Mouse (Mus musculus): ENCODE measurements around the gene Ulk4.

The Ulk4 gene

DNA sequence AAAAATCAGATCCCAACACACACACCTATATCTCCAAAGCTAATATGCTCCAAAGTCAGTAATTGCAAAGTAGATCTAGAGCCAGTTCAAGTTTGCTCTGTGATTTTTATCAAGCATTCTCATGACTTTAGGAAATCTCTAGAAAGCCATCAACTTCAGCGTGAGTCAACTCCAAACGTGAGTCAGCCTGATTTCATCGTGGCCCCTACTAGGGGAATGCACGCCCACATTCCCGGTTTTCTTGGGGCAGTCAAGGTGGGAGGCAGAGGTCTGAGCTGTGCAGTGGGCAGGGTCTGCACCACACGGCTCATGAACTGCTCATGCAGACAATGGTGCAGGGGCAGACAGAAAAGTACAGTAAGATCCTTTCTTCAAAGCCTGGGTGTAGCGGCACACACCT lies 271.0 kb downstream of the Ulk4 start:
- no peak for DNase-seq

DNA sequence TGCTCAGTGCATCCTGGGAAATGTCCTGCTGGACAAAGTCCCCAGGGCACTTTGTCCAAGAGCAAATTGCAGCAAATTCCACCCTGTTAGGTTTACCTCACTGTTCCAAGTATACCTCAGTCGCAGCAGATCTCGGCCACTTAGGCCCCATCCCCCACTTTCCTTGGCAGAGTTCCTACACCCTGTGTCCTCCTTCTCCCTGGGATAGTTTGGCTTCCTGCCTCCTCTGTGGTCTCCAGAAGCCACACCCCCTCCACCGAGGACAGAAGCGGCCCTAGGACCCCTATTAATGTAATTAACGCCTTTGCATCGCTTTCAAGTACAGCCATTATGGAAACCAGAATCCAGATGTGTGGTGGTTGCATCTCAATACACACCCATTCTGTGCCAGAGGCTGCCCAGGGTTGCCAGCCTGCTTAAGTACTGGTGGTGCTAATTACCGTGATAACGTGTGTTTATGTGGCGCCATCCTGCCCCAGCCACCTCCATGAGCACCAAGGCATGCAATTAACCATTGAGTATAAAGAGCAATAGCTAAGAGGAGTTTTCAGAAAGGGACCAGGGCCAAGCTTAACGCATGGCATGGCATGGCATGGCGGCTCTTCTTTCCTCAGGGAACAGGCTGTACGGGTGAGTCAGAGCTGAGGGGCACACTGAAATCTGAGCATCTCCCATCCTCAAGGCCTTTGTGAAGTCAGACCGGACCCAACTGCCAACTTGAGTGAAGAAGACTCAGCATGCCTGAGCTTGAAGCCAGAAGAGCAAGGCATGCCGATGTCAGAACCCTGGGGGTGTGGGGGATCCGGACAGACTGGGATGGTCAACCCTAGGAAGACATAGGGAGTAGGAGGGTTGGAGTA lies 275.1 kb downstream of the Ulk4 start:
- DNase-seq: no peak

DNA sequence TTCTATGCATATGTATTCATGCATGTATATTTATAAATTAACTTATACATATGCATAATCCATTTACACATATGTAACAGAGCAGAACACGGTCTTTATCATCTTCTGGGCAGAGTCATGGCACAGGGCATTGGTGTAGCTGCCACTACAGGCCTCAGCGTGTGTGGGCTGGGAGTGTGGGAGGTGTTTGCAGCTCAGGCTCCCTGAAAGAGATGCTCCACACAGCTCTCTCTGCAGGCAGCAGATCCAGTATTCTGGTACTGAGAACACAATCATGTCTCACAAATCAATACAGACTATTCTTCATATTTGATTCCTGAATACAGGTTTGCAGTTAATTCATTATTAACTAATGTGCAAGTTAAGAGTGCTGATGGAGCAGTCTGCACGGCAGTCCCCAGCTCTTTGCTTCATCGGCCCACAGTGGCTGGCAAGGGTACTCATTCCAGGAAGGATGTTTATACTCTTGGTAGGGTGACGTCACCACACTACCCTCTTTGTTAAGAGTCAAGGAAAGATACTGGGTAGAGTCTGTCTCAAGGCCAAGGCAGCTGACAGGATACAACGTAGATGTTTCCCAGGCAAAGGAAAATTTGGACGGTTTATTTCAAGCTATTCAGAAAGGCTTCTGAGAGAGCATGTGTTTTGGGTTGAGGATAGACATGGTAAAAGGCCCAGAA lies 276.2 kb downstream of the Ulk4 start:
- peak; percentile 68 for DNase-seq

DNA sequence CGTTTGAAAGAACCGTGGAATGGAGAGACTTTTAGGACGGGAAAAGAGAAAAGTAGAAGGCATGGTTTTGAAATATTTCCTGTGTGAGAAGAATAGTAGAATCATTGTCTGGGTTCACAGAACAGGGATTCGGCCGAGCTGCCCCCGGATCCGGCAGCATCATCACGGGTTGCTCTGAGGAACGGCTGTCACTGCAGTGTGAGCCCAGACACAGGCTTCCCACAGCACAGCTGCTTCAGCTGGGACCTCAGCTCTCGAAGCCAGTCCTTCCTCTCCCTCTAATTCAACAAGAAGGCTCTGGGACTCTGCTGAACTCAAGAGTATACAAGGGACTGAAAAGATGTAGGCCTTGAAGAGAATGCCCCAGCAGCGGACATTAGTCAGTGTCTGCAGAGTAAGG lies 278.3 kb downstream of the Ulk4 start:
- peak; percentile 20 for DNase-seq

DNA sequence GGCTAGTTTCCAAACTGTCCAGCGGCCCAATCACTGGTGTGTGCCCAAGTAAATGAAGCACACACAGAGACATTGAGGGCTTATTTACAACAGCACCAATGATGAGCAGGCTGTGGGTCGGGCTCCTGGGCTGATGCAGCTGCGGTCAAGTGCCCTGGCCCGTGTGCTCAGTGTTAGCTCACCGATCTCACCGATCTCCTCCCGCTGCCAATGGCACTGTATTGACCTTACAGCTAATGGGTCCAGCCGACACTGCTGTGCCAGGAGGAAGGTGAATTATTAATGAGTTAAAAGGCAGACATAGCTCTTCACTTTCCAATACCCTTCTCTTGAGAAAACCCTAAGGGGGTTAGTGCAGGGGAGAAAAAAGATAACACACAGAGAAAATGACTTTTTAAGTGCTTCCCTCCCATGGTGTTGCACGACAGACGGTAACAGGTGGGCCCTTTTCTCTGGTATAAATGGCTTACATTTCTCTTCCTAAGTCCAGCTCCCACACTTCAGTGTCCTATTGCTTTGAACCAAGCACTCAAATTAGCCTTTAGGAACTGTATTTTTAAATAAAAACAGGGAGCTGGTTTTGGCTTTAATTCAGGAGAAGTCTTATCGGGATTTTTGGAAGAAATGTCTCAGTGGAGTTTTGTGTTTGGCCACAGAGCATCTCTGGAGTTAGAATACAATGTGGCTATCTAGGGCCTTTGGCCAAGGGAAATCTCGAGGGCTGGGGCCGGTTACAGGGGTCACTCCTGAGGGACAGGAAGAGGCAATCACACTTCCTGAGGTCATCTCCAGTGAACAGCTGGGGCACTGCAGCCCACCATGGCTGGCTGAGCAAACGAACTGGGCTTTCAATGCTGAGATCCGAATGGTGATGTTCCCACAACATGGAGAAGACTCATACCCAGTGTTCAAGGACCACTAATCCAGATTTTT lies 282.5 kb downstream of the Ulk4 start:
- no peak for DNase-seq

DNA sequence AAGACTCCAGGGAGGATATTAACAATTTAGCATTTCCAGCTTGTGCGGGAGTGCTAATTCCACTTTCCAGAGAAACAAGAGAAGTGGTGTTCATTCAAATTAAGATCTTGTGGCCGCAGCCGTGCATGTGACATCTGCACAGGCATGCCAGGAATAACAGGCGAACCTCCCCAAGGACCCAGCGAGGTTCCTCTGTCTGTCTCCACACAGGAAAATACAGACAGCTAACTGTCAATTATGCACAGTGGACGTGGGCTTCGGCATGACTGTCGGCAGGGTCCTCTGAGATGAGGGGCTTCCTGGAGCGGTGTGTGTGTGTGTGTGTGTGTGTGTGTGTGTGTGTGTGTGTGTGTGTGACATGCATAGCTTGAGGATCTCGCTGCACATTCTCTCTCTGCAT lies 284.0 kb downstream of the Ulk4 start:
- DNase-seq: no peak

DNA sequence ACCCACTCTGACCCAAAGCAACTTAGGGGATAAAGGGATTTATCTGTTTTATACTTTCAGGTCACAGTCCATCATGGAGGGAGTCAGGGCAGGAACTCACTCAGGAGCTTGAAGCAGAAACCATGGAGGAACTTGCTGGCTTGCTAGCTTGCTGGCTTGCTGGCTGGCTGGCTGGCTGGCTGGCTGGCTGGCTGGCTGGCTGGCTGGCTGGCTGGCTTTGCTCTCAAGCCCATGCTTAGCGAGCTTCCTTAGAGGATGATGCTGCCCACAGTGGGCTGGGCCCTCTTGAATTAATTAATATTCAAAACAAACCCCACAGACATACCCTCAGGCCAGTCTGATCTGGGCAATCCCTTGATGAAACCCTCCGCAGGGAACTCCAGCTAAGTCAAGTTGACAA lies 285.2 kb downstream of the Ulk4 start:
- no peak for DNase-seq

DNA sequence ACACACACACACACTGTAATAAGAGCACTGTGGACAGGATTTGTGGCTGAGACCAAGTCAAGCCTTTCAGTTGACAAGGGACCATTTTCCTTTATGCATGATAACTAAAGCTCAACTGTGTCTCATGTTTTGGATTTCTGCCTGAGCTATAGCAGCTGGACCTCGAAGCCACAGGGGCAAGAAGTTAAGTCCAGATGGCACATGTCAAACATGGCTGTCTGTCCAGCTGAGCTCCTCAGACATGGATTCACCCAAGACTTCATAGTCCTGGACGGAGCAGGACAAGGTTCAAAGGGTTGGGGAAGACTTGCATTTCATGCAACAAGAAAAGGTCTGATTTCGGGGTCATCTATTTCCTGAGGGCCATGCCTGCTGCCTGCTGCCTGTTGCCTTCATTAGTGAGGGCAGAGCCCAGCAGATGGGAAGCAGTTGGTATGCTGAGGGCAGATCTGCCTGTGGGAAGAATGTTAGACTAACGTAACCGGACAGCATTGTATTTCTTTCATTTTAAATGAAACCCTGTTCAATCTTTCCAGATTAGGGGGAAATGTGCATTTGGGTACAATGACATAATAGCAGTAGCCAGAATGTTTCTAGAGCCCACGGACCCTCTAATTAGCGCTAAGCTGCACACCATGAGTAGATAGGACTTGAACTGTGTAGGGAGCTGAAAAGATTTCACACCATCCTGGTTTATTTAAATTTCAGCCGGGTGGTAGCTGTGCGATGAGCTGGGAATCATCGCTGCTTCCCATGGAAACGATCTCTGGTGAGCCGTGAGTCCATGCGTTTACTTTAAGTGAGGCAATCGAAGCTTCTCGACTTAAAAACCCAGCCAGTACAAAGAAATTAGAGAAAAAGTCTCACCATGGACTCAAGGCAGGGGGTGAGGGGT lies 286.9 kb downstream of the Ulk4 start:
- DNase-seq: no peak

DNA sequence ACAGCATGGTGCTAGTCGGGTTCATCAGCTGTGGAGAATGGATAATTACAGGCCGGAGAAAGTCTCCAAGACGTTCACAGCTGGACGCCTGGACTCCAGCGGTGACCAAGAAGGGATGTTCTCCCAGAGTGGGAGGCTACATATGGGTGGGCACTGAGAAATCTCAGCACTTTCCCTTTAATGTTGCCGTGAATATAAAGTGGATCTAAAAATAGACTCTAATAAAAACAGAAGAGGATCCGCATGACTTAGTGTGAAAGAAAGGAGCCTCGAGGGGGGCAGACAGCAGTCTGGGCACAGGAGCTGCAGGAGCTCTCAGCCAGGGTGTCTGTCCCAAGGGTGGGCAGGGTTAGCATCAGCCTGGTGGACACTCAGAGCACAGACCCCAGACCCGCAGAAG lies 288.9 kb downstream of the Ulk4 start:
- DNase-seq: no peak

DNA sequence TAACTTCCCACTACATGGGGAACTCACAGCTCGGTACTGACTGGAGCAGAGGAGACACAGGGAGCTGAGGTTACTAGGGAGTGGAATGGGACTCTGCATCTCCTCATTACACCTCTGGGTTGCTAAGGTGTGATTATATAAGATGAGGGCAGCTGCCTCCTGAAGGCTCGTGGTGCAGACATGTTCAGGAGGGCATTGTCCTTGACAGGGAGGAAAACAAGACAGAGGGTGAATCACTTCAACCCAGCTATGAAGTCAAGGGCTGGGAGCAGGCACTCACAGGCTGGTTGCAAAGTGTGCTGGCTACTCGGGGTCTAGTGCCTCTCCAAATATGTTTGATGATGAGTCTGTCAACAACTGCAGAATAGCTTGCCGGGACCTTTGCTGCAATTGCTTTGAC lies 290.0 kb downstream of the Ulk4 start:
- DNase-seq: no peak

DNA sequence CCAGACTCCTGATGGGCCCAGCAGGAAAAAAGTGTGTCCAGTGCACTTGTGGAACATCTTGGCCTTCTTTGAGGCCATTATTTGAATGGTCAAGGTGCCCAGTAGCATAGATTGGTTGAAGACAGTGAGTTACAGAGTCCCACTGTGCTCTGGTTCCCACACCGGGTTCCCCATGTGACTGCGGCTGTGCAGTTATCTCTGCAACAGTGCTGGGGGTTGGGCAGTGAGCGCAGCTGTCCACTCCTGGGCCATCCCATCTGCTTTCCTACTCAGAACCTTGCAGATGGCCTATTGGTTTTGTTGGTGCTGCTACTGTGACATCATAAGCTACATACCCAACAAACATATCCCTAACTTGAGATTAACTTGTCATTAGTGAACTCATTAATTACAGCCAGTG lies 290.7 kb downstream of the Ulk4 start:
- DNase-seq: no peak

DNA sequence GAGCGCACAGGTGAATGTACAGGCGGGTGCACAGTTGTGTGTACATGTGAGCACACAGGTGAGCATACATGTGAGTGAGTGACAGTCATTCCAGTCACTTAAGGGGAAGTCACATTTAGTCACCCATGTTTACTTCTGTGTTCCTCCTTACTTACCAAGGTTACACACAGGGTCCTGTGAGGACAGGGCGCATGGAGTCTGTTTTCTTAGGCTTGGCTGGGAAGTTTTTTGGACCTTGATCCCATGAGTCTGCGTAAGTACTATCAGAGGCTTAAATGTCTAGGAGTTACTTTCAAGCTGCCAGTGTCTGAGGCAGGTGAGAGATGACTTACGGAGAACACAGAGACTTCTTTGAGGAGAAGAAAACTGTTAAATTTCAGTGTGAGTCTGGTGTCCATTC lies 291.5 kb downstream of the Ulk4 start:
- DNase-seq: no peak

DNA sequence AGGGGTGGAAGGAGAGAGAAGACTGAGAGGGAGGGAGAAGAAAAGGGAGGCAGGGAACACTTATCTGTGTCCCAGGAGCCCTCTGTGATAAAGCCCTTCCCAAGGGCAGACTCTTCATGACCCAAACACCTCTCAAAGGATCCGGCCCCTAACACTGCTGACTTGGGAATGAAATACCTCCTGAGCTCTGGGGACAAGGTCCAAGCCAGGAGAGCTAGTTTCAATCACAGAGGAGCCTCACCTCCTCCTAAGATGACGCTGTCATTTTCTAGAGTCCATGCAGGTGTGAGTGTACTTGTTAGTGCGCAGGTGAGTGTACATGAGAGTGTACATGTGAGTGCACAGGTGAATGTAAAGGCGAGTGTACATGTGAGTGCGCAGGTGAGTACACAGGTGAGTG lies 292.0 kb downstream of the Ulk4 start:
- DNase-seq: no peak

DNA sequence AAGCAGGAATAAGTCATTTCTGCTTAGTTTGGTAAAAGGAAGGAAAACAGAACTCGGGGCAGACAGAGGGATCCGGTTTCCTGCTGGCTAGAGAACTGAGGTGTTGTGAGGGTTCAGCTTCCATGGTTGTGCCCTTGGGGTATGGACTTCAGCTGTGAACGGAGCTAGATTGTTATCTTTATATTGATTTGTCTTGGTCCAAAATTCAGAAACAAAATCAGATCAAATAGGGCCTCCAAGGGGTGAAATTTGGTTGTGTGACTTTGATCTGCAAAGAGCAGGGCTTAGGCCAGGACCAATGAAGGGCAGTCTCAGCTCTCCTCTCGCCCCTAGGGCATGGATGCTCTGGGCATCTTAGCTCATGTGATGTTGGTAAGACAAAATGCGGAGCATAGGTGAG lies 292.5 kb downstream of the Ulk4 start:
- DNase-seq: no peak

DNA sequence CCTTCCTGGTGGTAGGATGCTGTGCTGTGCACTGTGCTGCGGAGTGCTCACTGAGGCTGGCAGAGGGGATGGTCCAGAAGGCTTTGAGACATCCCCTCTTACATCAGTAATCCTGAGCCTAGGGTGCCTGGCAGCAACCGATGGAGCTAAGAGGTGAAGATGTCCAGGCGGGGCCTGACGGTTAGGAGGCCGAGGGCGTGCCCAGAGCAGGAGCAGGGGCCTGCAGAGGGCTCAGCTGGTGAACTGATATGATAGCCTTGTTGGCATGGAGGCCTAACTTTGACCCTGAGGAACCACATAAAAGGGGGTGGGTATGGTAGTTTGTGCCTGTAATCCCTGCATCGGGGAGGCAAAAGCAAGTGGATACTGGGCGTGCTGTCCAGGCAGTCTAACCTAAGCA lies 293.1 kb downstream of the Ulk4 start:
- no peak for DNase-seq

DNA sequence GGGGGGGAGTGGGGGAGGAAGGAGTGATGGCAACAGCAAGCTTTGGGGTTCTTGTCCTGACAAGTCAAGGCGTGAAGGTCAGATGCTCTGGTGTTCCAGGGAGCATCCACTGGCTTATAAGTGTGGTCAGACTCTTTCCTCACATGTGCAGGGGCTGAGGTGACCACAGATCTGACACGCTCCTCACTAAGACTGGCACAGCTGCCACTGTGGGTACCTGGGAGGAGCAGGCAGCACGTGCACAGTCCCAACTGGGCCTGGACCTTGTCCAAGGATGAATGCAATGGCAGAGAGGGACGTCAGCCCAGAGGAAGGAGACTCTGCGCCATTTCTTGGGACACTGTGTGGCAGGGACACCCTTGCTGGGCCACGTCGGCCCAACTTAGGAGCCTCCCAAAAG lies 295.2 kb downstream of the Ulk4 start:
- no peak for DNase-seq

DNA sequence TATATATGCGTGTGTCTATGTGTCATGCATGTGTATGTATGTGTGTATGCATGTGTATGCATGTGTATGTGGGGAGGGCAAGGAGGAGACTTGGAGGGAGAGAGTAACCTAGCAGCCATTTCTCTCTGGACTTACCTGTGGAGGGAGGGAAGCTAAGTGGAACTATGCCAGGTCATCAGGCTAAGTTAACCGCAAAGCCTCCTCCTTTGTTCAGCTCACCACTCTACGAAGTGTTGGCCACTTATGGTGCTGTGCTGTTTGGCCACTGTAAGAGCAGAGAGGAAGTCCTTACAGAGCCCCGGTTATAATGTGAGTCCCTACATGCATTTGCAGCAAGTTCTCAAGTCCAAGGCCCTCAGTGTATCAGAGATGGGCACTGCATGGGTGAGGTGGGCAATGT lies 300.1 kb downstream of the Ulk4 start:
- DNase-seq: no peak

DNA sequence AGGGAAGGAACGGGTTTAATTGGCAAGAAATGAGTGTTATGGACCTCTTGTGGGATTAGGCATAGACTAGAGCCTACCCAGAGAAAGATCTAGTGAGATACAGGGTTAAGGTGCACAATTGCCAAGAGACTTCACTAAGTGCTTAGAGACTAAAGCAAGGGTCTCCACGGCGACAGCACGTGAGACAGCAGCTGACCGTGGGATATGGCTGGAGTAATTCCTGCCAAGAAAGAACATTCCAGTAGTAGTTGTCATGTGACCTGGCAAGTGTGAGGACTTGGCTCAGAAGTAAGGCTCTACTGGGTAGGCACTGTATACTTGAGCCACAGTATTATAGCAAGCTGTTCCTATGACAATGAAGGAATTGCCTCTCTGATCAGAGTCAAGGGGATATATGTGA lies 300.8 kb downstream of the Ulk4 start:
- DNase-seq: no peak

DNA sequence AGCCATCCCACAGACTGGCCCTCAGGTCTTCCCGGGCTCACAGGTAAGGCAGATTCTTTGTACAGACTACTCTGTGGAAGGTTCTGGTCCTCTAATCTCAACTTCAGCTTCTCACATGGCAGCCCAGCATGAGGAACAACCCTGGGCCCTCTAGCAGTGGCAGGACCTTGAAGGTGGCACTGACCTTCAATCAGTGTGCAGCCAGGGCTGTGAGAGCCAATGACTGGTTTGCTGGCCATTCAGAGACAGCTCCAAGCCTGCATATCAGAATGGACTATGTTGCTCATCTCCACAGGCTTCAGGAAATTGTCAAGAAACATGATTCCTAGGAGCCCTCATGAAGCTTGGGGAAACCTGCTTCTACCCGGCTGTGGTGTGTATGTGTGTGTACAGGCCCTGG lies 302.8 kb downstream of the Ulk4 start:
- DNase-seq: no peak

DNA sequence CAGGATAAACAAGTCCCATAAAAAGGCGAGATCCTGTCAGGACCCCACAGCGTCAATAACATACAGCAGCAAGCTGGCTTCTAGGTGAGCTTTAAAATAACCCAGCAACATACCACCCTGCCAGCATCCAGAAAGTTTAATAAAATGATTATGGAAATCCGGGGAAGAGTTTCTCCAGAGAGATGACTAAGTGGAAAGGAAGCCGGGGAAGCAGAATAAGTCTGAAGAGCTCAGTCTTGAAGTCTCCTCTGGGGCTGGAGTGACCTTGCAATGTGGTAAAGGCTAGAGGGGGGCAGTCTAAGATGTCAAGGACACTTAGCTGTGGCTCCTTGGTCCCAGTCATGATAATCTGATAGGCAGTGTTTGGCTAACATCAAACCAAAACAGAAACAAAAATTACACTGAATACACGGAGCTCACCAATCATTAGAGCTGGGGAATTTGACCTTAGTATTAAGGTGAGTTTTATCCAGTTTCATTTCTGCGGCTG lies 303.9 kb downstream of the Ulk4 start:
- DNase-seq: no peak

DNA sequence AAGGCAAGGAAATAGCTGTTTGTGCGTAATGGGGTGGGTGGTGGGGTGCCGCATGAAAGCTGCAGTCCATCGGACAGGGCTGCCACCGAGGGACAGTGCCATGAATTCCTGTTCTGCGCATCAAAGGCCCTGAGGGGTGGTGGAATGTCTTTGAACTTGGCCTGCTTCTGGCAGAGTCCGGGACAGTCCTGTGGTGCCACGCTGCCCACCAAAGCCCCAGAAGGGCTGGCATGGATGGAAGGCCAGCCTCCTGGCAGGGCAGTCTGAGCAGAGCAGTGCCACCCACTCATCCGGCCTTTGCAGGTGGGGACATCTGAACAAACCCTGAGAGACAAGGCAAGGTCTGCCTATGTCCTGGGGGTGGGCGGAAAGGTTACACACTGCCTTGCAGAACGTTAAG lies 312.0 kb downstream of the Ulk4 start:
- no peak for DNase-seq

DNA sequence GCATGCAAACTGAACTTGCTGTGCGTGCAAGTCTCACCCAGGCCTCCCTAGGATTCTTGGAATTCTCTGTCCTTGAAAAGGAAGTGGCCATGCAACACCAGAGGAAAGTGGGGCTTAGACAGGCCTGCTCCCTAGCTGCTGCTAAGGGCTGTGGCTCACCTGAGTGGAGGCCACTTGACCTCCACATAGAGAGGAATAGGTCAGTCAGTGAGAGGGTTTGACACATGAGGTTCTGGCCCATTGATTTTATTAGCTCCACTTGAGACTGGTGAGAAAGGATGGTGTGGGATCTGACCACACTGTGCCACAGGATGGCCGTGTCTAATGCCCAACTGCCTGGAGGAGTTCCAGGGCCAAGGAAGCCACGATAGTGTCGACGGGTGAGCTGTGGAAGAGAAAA lies 312.8 kb downstream of the Ulk4 start:
- DNase-seq: no peak
